Mouse (Mus musculus) liver, embryonic 15.5 days (tissue): ENCODE data around the gene Slc30a9. TPM values are rescaled to one million over a fixed set of nuclear protein-coding genes. Genes with fewer than 3 reads are reported as not detected.

Experiments
- ATAC-seq: fragments of 200-750 bp; cut with Nextera tagmentation; 2 replicates; pipeline ENCODE4 v1.8.0; 2017; ENCODE audit warnings: moderate number of reproducible peaks, mild to moderate bottlenecking, moderate library complexity; ENCODE audit not compliant: insufficient read depth
- H3K27ac ChIP-seq: fragments of 300-500 bp; sonication (generic); replicated peaks from 2 replicates; pipeline ENCODE4 v1.5.1; 2015; ENCODE audit warnings: mild to moderate bottlenecking, inconsistent platforms
- H3K27me3 ChIP-seq: fragments of 300-500 bp; sonication (generic); 2 replicates; pipeline ENCODE4 v1.6.1; 2015; ENCODE audit warnings: mild to moderate bottlenecking, inconsistent platforms
- H3K36me3 ChIP-seq: fragments of 300-500 bp; sonication (generic); replicated peaks from 2 replicates; pipeline ENCODE4 v1.6.1; 2015; ENCODE audit warnings: moderate library complexity, mild to moderate bottlenecking, inconsistent platforms
- H3K4me1 ChIP-seq: fragments of 300-500 bp; sonication (generic); replicated peaks from 2 replicates; pipeline ENCODE4 v1.6.1; 2015; ENCODE audit warnings: inconsistent platforms
- H3K4me2 ChIP-seq: fragments of 300-500 bp; sonication (generic); 2 replicates; pipeline ENCODE4 v1.6.1; 2015; ENCODE audit warnings: moderate library complexity, mild to moderate bottlenecking, inconsistent platforms
- H3K4me3 ChIP-seq: fragments of 300-500 bp; sonication (generic); replicated peaks from 2 replicates; pipeline ENCODE4 v1.5.1; 2015; ENCODE audit warnings: mild to moderate bottlenecking, inconsistent platforms
- H3K9ac ChIP-seq: fragments of 300-500 bp; sonication (generic); 2 replicates; pipeline ENCODE4 v1.6.1; 2015; ENCODE audit warnings: moderate library complexity, mild to moderate bottlenecking, inconsistent platforms
- H3K9me3 ChIP-seq: fragments of 300-500 bp; sonication (generic); replicated peaks from 2 replicates; pipeline ENCODE4 v1.6.1; 2016; ENCODE audit warnings: inconsistent platforms
- WGBS: fragments of 180-500 bp; shearing (Covaris S2); methylation state at CpG from one replicate; pipeline ENCODE4 v1.1.7; 2015; ENCODE audit warnings: mixed read lengths; ENCODE audit not compliant: insufficient replicate concordance; 5-methylcytosine and 5-hydroxymethylcytosine counted together
- polyA plus RNA-seq: library from polyadenylated mRNA; unstranded; fragments of >200 nt; fragmentation: Nextera tagmentation; extraction: Ambion mirVana; gene quantifications from 2 replicates; pipeline ENCODE4 v1.2.1, GENCODE M21; 2015

The Slc30a9 gene
- 52.7 and 53.4 TPM in 2 replicates for polyA plus RNA-seq

DNA sequence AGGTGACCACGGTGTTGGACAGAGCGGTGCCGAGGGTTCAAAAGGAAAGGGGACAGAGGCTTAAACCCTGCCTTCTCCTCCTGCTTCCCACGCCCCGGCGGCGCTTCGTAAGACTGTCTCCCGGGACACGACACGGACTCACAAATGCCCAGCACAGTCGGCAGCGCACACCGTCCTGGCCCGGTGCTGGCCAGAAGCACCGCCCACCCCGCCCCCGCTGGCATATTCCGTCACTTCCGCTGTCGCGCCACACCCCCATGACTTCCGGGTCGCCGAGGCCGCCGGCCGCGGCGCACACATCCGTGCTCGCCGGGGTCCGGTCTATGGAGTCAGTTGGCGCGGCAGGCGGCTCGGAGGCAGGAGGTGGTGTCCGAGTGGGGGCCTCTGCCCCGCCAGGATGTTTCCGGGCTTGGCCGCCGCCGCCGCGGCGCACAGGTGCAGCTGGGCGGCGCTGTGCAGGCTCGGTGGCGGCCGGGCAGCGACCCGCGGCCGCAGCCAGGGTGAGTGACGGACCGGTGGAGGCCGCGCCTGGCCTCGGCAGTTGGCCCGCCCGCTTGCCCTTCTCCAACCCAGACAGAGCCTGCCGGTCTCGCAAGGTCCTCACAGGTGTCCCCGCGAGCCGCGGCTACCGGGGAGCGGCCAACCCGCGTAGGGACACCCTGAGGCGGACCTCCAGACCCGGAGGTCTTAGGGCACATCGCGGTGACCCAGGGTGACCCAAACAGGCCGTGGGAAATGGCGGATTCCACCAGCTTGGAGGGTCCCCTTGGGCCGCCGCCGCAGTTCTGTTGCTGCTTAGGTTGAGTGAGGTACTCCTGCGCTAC lies at the start of gene Slc30a9:
Gene Slc30a9 (plus strand): TSS at position 258 of the 824 bp plus-strand sequence.
- ATAC-seq = peak; percentile 95
- H3K4me3 ChIP-seq = peak within 1 kb of the TSS; percentile 100
- under 1% methylated on average over 83 of the region's 83 CpGs for WGBS
- peak within 1 kb of the TSS; percentile 97 for H3K9ac ChIP-seq
- no peaks in the 10 kb centered on the region for H3K9me3 ChIP-seq
- H3K27me3 ChIP-seq = no peaks in the 10 kb centered on the region
- peak within 1 kb of the TSS; percentile 93 for H3K27ac ChIP-seq
- peaks cover 31% of the 10 kb centered on the region for H3K4me1 ChIP-seq
- peak within 1 kb of the TSS; percentile 84 for H3K4me2 ChIP-seq
- peaks cover 30% of the 10 kb centered on the region for H3K36me3 ChIP-seq

GRCm38 (mm10) chr5:67258473-67258872 lies 48.3 kb upstream of the Slc30a9 start:
- H3K36me3 ChIP-seq = peaks cover 5% of the 10 kb centered on the region; the same call in 1 of the 2 replicates
- H3K27me3 ChIP-seq = peaks cover 18% of the 10 kb centered on the region; the same call in 1 of the 2 replicates
- H3K9me3 ChIP-seq = no peaks in the 10 kb centered on the region
- no peak overlapping the region for H3K27ac ChIP-seq
- no peak overlapping the region for H3K9ac ChIP-seq
- 76% methylated on average over 9 of the region's 9 CpGs for WGBS
- no peak for ATAC-seq
- H3K4me1 ChIP-seq = peaks cover 38% of the 10 kb centered on the region
- no peak overlapping the region for H3K4me3 ChIP-seq
- no peak overlapping the region for H3K4me2 ChIP-seq

DNA sequence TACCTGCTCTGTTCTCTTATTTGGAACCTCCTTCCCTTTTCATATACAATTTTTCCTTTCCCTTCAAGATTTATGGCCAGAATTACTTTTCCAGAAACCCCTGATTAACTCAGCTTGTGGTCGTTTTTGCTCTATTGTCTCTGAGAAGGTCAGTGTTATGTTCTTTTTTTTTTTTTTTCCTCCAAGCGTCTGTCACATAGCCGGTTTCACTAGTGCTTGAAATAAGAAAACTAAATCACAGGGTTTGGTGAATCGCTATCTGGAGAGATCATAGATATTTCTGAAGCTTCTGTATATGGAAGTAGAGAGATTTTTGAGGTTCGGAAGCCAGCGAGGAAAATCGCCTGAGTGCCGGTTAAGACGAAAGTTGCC lies 46.6 kb upstream of the Slc30a9 start:
- Histone ChIP-seq H3K4me2 (peak overlapping the region; percentile 71), H3K9ac (peak overlapping the region; percentile 95), H3K36me3 (peaks cover 20% of the 10 kb centered on the region), H3K9me3 (no peaks in the 10 kb centered on the region), H3K27ac (peak overlapping the region; percentile 99), H3K4me1 (peaks cover 47% of the 10 kb centered on the region), H3K27me3 (0 out of 2 replicates have a peak, but pooled peaks cover 8% of the 10 kb centered on the region), H3K4me3 (peak overlapping the region; percentile 96)
- under 1% methylated on average over 9 of the region's 9 CpGs for WGBS
- ATAC-seq = no peak

DNA sequence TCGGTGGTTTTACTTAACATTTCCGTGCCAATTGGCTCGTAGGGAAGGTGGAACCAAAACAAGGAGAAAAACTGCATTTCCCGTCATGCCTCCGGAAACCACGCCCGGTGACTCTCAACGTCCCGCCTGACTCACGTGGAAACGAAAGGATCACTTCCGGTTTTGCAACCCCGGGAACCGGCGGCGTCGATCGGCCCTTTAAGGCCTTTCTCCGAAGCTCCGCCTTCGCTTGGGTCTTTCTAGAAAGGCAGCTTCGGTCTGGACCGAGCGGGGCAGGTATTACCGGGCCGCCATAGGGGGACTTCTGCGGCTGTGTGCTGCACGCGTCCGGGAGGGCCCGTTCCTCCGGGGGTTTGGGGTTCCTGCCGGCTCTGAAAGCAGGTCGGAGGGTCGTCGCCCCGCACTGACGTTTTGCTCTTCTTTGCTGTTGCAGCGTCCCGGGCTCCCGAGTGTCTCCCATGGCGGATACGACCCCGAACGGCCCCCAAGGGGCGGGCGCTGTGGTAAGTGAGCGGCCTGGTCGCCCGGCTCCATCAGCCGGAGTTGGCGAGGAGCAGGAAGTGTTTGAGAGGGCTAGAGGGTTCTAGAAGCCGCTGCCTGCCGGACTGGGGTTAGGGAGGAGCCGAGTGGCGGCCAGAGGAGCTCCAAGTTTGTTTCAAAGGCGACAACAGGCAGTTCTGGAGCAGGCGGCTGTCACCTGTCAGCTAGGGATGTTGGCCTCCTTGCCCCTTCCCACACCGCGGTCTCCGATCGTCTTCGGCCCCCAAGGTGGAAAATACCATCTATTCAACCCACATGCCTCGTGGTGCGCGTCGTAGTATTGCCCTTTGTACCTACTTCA lies 46.0 kb upstream of the Slc30a9 start, which contains the start of gene Tmem33:
Gene Tmem33 (plus strand): TSS at position 35 of the 841 bp plus-strand sequence.
- peak within 1 kb of the TSS; percentile 95 for H3K9ac ChIP-seq
- H3K9me3 ChIP-seq = no peaks in the 10 kb centered on the region
- peak within 1 kb of the TSS; percentile 99 for H3K27ac ChIP-seq
- peaks cover 26% of the 10 kb centered on the region for H3K36me3 ChIP-seq
- peak within 1 kb of the TSS; percentile 71 for H3K4me2 ChIP-seq
- peaks cover 51% of the 10 kb centered on the region for H3K4me1 ChIP-seq
- 0 out of 2 replicates have a peak, but pooled peaks cover 1% of the 10 kb centered on the region for H3K27me3 ChIP-seq
- peak within 1 kb of the TSS; percentile 96 for H3K4me3 ChIP-seq
- ATAC-seq = peak; percentile 90
- WGBS = under 1% methylated on average over 67 of the region's 67 CpGs

DNA sequence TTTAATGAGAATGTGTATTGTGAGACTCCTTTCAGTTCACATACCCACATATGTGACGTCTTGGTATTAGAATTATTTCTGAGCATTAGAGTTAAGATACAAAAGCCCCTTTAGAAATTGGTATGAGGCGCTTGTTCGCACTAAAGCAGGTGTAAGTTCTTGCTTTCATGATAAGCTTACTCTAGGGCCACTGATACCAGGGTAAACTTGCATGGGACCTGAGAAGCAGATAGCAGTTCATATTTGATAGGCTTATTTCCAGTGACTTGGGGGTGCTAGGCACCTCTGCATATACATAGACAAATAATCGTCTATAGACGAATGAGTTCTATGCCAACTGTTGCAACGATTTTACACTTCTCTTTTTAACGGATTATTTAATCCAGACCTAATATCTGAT lies 43.8 kb upstream of the Slc30a9 start:
- peak overlapping the region; percentile 99 for H3K27ac ChIP-seq
- 40% methylated on average over 7 of the region's 7 CpGs for WGBS
- no peaks in the 10 kb centered on the region for H3K27me3 ChIP-seq
- peak overlapping the region; percentile 71 for H3K4me2 ChIP-seq
- peaks cover 46% of the 10 kb centered on the region for H3K36me3 ChIP-seq
- H3K9me3 ChIP-seq = no peaks in the 10 kb centered on the region
- H3K4me1 ChIP-seq = peaks cover 50% of the 10 kb centered on the region
- H3K4me3 ChIP-seq = peak overlapping the region; percentile 96
- peak overlapping the region; percentile 18; the same call in 1 of the 2 replicates for H3K9ac ChIP-seq
- peak; percentile 54 for ATAC-seq

GRCm38 (mm10) chr5:67266106-67266505 lies 40.6 kb upstream of the Slc30a9 start:
- peaks cover 62% of the 10 kb centered on the region for H3K36me3 ChIP-seq
- H3K4me3 ChIP-seq = no peak overlapping the region
- 73% methylated on average over 1 of the region's 1 CpGs for WGBS
- no peak overlapping the region for H3K27ac ChIP-seq
- H3K9me3 ChIP-seq = no peaks in the 10 kb centered on the region
- no peaks in the 10 kb centered on the region for H3K27me3 ChIP-seq
- no peak overlapping the region for H3K9ac ChIP-seq
- no peak for ATAC-seq
- H3K4me1 ChIP-seq = peaks cover 33% of the 10 kb centered on the region
- H3K4me2 ChIP-seq = no peak overlapping the region

DNA sequence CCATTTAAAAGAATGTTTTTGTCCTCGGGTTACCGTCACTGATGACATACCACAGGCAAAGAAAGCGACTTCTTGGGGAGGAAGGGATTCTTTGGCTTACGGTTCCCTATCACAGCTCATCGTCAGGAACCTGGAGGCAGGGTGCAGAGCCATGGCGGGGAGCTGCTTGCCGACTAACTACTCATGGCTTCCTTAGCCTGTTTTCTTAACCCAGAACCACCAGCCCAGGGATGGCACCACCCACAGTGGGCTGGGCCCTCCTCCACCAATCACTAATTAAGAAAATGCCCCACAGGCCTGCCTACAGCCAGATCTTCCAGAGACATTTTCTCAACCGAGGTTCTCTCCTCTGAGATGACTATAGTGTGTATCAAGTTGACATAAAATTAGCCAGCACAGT lies 37.4 kb upstream of the Slc30a9 start:
- 86% methylated on average over 8 of the region's 8 CpGs for WGBS
- Histone ChIP-seq H3K9me3 (no peaks in the 10 kb centered on the region), H3K9ac (no peak overlapping the region), H3K4me3 (no peak overlapping the region), H3K4me1 (peaks cover 8% of the 10 kb centered on the region), H3K36me3 (peaks cover 49% of the 10 kb centered on the region), H3K4me2 (no peak overlapping the region), H3K27ac (no peak overlapping the region), H3K27me3 (no peaks in the 10 kb centered on the region)
- 0 out of 2 replicates have a peak, but pooled peaks have one; percentile 28 for ATAC-seq

DNA sequence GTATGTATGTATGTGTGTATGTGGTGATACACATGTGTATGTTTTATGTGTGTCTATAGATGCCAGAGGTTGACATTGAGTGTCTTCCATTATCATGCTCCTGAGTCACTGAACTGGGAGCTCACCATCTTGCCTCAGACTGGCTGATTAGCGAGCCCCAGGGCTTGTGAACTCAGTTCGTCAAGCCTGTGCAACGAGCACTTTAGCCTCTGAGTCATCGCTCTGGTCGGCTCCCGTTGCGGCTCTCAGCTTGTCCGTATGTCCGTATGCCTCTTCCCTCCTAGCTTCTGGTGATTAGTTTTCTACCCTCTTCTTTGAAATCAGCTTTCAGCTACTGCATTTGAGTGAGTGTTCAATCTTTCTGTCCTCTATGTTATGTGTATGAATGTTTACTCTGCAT lies 27.3 kb upstream of the Slc30a9 start:
- H3K4me2 ChIP-seq = peak overlapping the region; percentile 19
- H3K27ac ChIP-seq = peak overlapping the region; percentile 93
- H3K9me3 ChIP-seq = no peaks in the 10 kb centered on the region
- ATAC-seq = peak; percentile 38
- H3K4me3 ChIP-seq = no peak overlapping the region
- no peak overlapping the region for H3K9ac ChIP-seq
- peaks cover 42% of the 10 kb centered on the region for H3K4me1 ChIP-seq
- WGBS = 85% methylated on average over 9 of the region's 9 CpGs
- peaks cover 45% of the 10 kb centered on the region for H3K36me3 ChIP-seq
- H3K27me3 ChIP-seq = no peaks in the 10 kb centered on the region

DNA sequence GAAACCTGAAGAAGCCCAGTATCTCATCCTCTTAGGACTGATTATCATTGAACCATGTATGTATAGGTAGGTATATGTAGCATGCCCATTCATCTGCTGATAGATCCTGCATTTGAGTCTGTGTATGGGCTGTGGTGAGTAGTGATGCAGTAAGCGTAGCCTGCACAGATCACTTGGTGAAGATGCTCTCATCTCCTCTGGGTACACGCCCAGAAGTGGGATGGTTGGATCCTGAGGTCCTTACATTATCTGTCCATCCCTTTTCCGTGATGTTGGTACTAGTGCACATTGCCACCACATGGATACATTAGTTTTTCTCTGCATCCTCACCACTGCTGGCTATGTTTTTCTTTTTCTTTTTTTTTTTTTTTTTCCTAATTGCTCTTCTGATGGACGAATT lies 26.9 kb upstream of the Slc30a9 start:
- 55% methylated on average over 4 of the region's 4 CpGs for WGBS
- Histone ChIP-seq H3K9ac (no peak overlapping the region), H3K36me3 (peaks cover 50% of the 10 kb centered on the region), H3K4me3 (no peak overlapping the region), H3K4me2 (peak overlapping the region; percentile 19), H3K9me3 (no peaks in the 10 kb centered on the region), H3K27ac (peak overlapping the region; percentile 93), H3K4me1 (peaks cover 42% of the 10 kb centered on the region), H3K27me3 (no peaks in the 10 kb centered on the region)
- peak; percentile 87 for ATAC-seq

- Histone ChIP-seq H3K9ac (peak overlapping the region; percentile 30; the same call in 1 of the 2 replicates), H3K36me3 (peaks cover 55% of the 10 kb centered on the region), H3K27me3 (no peaks in the 10 kb centered on the region), H3K9me3 (no peaks in the 10 kb centered on the region), H3K4me1 (peaks cover 42% of the 10 kb centered on the region), H3K4me3 (peak overlapping the region; percentile 26; the same call in 1 of the 2 replicates), H3K4me2 (peak overlapping the region; percentile 64), H3K27ac (peak overlapping the region; percentile 93)
- WGBS = 49% methylated on average over 4 of the region's 4 CpGs
- ATAC-seq = peak; percentile 96
Observed at GRCm38 (mm10) chr5:67280400-67280799, 26.4 kb upstream of the Slc30a9 start.
